Mouse (Mus musculus): ENCODE data around the gene Cisd3.
A peak's percentile ranks its signal among the peaks of the same experiment; 100 is the strongest.
"Not testable (repeated sequence)": the region's sequence is repeated elsewhere in the genome, so short reads cannot be mapped to it uniquely, and the experiment has no call there.

Gene Cisd3

GRCm38 (mm10) chr11:97711200-97711900 is 25.7 kb downstream of the Cisd3 start:
- no peak for DNase-seq (ENCODE audit: low read depth, low spot score)

- no peak for DNase-seq (ENCODE audit: low read depth, low spot score)
Measured at GRCm38 (mm10) chr11:97712286-97712685, 26.7 kb downstream of the Cisd3 start.

GRCm38 (mm10) chr11:97713896-97714295 is 28.3 kb downstream of the Cisd3 start:
- no peak for DNase-seq (ENCODE audit: low read depth, low spot score)

- no peak for DNase-seq (ENCODE audit: low read depth, low spot score)
Measured at GRCm38 (mm10) chr11:97714356-97714755, 28.7 kb downstream of the Cisd3 start.

GRCm38 (mm10) chr11:97714784-97715760 is 29.4 kb downstream of the Cisd3 start:
- DNase-seq (ENCODE audit: low read depth, low spot score) = peak; percentile 65

- DNase-seq (ENCODE audit: low read depth, low spot score) = no peak
Measured at GRCm38 (mm10) chr11:97716021-97716420, 30.4 kb downstream of the Cisd3 start.

GRCm38 (mm10) chr11:97717369-97718280 is 32.0 kb downstream of the Cisd3 start:
- no peak for DNase-seq (ENCODE audit: low read depth, low spot score)

GRCm38 (mm10) chr11:97718281-97718860 is 32.7 kb downstream of the Cisd3 start:
- DNase-seq (ENCODE audit: low read depth, low spot score) = no peak

- no peak for DNase-seq (ENCODE audit: low read depth, low spot score)
Measured at GRCm38 (mm10) chr11:97719041-97719440, 33.4 kb downstream of the Cisd3 start.

- DNase-seq (ENCODE audit: low read depth, low spot score) = no peak
Measured at GRCm38 (mm10) chr11:97721338-97721737, 35.7 kb downstream of the Cisd3 start.

- no peak for DNase-seq (ENCODE audit: low read depth, low spot score)
Measured at GRCm38 (mm10) chr11:97723709-97724108, 38.1 kb downstream of the Cisd3 start.

GRCm38 (mm10) chr11:97728311-97728710 is 42.7 kb downstream of the Cisd3 start:
- DNase-seq (ENCODE audit: low read depth, low spot score) = no peak

- no peak for DNase-seq (ENCODE audit: low read depth, low spot score)
Measured at GRCm38 (mm10) chr11:97728730-97729129, 43.1 kb downstream of the Cisd3 start.

- DNase-seq (ENCODE audit: low read depth, low spot score) = no peak
Measured at GRCm38 (mm10) chr11:97733689-97734088, 48.1 kb downstream of the Cisd3 start.

GRCm38 (mm10) chr11:97734810-97735209 is 49.2 kb downstream of the Cisd3 start:
- not testable (repeated sequence) for DNase-seq (ENCODE audit: low read depth, low spot score)

GRCm38 (mm10) chr11:97736645-97737044 is 51.0 kb downstream of the Cisd3 start:
- DNase-seq (ENCODE audit: low read depth, low spot score) = no peak

GRCm38 (mm10) chr11:97737600-97737999 is 52.0 kb downstream of the Cisd3 start:
- no peak for DNase-seq (ENCODE audit: low read depth, low spot score)
